Mouse (Mus musculus): ENCODE data around the gene Rasd2. TPM values are rescaled to one million over a fixed set of nuclear protein-coding genes. Genes with fewer than 3 reads are reported as not detected.

Rasd2 gene
- polyA plus RNA-seq (2016; fragmentation: Nextera tagmentation; extraction: Ambion mirVana), result 0.61 TPM in 2 replicates

DNA sequence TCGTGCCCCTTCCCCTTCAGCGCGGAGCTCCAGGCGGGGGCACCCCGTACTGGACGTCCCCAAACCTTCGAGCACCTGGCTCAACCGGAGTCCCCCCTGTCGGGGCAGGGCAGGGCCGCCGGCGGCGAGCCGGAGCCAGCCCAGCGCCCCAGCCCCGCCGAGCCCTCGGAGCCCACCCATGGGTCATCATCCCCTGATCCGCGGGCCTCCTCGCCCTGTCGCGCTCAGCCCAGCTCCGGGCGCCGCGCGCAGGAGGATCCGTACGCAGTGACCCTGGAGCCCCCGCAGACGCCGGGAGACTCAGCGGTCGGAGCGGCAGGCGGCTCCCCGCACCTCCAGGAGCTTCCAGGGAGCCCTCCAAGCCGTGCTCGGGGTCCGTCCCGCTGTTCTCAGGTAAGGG, at the start of gene Rasd2:
Gene Rasd2, plus strand, starts transcription at position 259 of the 400 bp plus-strand sequence.
- Histone ChIP-seq H3K27me3 (replicated peaks) (peaks cover 58% of the 10 kb centered on the region), H3K9me3 (no peaks in the 10 kb centered on the region), H3K27ac (no peak within 1 kb of the TSS), H3K9ac (peak within 1 kb of the TSS; percentile 56), H3K36me3 (no peaks in the 10 kb centered on the region), H3K4me3 (peak within 1 kb of the TSS; percentile 52), H3K4me1 (peaks cover 11% of the 10 kb centered on the region), H3K4me2 (replicated peaks) (peak within 1 kb of the TSS; percentile 95)
- ATAC-seq (ENCODE audit: low FRiP score, low read depth), result peak; percentile 18; the same call in 1 of the 2 replicates
- 1% methylated on average over 41 of the region's 42 CpGs for WGBS

DNA sequence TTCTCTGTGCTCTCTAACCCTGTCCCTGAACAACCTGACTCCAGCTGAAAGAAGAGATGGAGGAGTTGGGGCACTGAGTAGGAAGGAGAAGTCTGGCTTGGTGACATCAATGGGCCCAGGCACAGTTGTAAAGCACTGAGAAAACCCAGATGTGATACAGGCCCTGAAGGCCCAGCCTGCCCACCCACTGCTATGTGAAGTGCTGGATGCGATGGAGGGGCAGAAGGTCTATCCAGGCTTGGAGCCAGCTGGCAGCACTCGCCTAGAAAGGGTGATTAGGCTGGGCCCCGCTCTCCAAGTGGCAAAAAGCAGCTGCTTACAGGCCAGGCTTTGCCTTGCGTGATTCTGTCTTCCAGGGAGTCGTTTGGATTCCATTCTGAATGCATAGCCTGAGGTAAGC, 44.4 kb upstream of the Rasd2 start:
- Histone ChIP-seq H3K4me2 (replicated peaks) (no peak overlapping the region), H3K9ac (no peak overlapping the region), H3K27me3 (replicated peaks) (no peaks in the 10 kb centered on the region), H3K9me3 (no peaks in the 10 kb centered on the region), H3K27ac (no peak overlapping the region), H3K4me1 (no peaks in the 10 kb centered on the region), H3K36me3 (no peaks in the 10 kb centered on the region), H3K4me3 (no peak overlapping the region)
- 75% methylated on average over 5 of the region's 5 CpGs for WGBS
- ATAC-seq (ENCODE audit: low FRiP score, low read depth), result no peak

DNA sequence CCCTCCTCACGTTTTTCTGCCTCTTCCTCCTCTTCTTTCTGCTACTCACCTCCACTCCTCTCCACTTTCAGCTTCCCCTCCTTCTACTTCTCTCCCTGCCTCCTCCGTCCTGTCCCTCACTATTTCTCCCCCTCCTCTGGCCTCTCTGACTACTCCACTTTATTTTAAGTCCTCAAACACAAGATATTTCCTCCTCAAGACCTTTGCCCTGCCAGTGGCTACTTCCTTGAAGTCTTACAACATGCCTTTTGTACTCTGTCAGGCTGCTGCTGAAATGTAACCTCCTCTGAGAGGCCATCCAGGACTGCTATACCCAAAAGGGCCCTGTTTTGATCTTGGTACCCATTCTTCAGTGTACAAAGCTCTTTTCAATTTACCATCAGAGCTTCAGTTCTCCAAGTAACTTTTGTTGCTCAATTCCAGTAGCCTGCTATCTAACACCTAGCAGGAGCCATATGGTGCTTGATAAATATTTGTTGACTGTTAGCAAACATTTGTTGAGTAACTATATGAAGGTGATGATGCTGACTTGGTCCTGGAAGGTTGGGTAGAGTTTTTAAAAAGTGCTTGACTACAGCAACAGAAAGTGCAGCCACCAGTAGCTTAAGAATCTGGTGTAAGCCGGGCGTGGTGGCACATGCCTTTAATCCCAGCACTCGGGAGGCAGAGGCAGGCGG, 41.6 kb upstream of the Rasd2 start:
- WGBS, result 76% methylated on average over 6 of the region's 6 CpGs
- Histone ChIP-seq H3K27ac (no peak overlapping the region), H3K9me3 (no peaks in the 10 kb centered on the region), H3K4me1 (no peaks in the 10 kb centered on the region), H3K27me3 (replicated peaks) (no peaks in the 10 kb centered on the region), H3K9ac (no peak overlapping the region), H3K4me2 (replicated peaks) (no peak overlapping the region), H3K4me3 (no peak overlapping the region), H3K36me3 (no peaks in the 10 kb centered on the region)
- ATAC-seq (ENCODE audit: low FRiP score, low read depth), result no peak

DNA sequence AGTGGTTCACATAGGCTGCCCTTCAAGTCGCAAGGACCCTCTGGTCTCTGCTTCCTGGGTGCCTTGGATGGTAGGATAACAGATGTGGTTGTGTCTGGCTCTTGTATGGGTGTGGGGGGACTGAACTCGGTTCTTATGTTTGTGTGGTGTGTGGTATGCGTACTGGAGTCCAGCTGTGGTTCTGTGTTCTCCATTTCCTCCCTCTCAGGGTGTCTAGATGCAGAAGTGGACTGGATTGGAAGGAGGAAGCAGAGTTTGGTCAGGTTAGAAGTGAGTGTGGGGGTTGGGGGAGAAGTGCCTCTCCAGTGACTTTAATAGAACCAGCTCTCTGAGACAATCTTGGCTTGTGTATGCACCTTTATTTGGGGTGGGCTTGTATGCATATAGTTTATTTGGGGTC, 20.7 kb upstream of the Rasd2 start:
- WGBS, result 87% methylated on average over 3 of the region's 3 CpGs
- Histone ChIP-seq H3K27ac (no peak overlapping the region), H3K36me3 (no peaks in the 10 kb centered on the region), H3K4me1 (no peaks in the 10 kb centered on the region), H3K4me3 (no peak overlapping the region), H3K4me2 (replicated peaks) (no peak overlapping the region), H3K9ac (no peak overlapping the region), H3K27me3 (replicated peaks) (no peaks in the 10 kb centered on the region), H3K9me3 (no peaks in the 10 kb centered on the region)
- no peak for ATAC-seq (ENCODE audit: low FRiP score, low read depth)

DNA sequence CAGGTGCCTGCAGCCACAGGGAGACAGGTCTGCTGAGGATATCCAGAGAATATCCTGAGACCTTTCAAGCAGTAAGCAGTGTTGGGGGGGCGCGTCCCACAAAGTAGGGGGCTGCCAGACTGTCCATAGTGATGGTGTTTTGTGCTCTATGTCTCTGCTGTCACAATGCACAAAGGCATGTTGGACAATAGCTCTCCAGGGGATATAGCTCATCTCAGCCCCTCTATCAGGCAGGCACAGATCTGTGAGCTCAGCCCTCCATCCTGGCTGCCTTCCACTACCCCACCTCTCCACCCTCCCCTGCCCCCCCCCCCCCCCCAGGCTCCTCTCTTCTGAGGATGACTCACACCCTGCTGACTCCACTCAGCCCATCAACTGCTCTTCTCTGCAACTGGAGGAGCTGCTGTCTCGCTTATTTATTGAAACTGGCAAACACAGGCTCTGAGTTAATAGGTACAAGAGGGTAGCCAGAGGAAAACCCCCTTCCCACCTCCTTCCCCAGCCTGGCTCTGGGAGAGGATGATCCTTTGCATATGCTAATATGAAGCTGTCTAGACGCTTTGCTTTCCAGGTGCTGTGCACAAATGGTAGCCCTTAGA, 19.2 kb upstream of the Rasd2 start:
- Histone ChIP-seq H3K27me3 (replicated peaks) (no peaks in the 10 kb centered on the region), H3K4me1 (no peaks in the 10 kb centered on the region), H3K4me3 (no peak overlapping the region), H3K9me3 (no peaks in the 10 kb centered on the region), H3K9ac (no peak overlapping the region), H3K36me3 (no peaks in the 10 kb centered on the region), H3K27ac (no peak overlapping the region), H3K4me2 (replicated peaks) (no peak overlapping the region)
- 40% methylated on average over 4 of the region's 4 CpGs for WGBS
- no peak for ATAC-seq (ENCODE audit: low FRiP score, low read depth)

DNA sequence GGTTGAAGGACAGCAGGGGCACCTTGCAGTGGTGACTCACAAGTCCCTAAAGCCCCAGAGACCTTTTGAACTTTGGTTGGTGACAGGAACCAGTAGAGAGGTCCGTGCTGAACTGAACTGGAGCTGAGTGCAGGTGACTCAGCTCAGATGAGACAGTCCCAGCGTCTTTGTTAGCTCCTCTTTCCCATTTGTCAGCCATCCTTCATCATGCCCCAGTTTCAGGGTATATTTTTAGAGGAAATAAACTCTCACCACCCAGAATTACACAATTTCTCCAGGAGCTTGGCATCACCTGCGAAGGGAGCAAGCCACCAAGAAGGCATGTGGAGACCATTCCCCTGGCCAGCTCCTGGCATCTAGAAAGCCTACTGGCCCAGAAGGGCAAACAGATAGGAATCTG, 16.6 kb upstream of the Rasd2 start:
- H3K27me3 ChIP-seq (replicated peaks), result no peaks in the 10 kb centered on the region
- no peak overlapping the region for H3K4me2 ChIP-seq (replicated peaks)
- WGBS, result 75% methylated on average over 3 of the region's 3 CpGs
- H3K4me3 ChIP-seq, result no peak overlapping the region
- H3K4me1 ChIP-seq, result no peaks in the 10 kb centered on the region
- no peak overlapping the region for H3K9ac ChIP-seq
- no peaks in the 10 kb centered on the region for H3K9me3 ChIP-seq
- no peak for ATAC-seq (ENCODE audit: low FRiP score, low read depth)
- H3K36me3 ChIP-seq, result no peaks in the 10 kb centered on the region
- no peak overlapping the region for H3K27ac ChIP-seq

DNA sequence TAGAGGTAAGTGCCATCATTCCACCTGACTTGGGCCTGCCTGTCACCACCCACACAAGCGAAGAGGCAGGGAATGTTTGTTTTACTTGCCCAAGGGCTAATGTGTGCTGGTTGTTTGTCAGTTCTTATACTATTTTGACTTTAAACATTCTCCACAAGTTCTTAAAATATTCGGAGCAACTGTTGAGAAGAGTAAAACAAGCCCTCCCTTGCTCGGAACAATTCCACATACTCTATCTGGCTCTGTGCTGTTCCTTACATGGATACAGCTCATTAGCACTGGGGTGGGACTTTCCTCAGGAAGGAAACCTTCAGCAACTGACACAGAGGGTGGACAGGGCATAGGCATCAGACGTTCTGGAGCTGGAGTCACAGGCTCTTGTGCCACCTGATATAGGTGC, 15.9 kb upstream of the Rasd2 start:
- H3K27ac ChIP-seq, result no peak overlapping the region
- H3K9ac ChIP-seq, result no peak overlapping the region
- no peaks in the 10 kb centered on the region for H3K9me3 ChIP-seq
- H3K36me3 ChIP-seq, result no peaks in the 10 kb centered on the region
- H3K27me3 ChIP-seq (replicated peaks), result no peaks in the 10 kb centered on the region
- no peak overlapping the region for H3K4me2 ChIP-seq (replicated peaks)
- 80% methylated on average over 4 of the region's 4 CpGs for WGBS
- no peak overlapping the region for H3K4me3 ChIP-seq
- no peak for ATAC-seq (ENCODE audit: low FRiP score, low read depth)
- no peaks in the 10 kb centered on the region for H3K4me1 ChIP-seq

DNA sequence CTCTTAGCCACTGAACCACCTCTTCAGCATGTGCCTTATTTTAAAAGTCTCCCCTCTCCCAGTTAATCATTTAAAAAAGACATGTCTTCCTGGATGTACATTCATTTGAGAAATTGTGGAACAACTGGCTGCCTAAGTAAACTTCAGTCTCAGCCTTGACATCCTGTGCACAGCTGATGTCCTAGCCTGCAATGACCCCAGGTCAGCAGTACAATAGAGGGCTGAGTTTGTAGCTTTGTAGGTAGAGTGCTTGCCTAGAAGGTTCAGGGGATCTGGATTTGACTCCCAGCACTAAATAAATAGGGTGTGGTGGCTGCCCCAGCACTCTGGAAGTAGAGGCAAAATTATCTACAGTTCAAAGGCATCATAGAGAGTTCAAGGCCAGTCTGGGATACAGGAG, 15.4 kb upstream of the Rasd2 start:
- Histone ChIP-seq H3K4me1 (no peaks in the 10 kb centered on the region), H3K27ac (no peak overlapping the region), H3K9ac (no peak overlapping the region), H3K4me2 (replicated peaks) (no peak overlapping the region), H3K4me3 (no peak overlapping the region), H3K27me3 (replicated peaks) (no peaks in the 10 kb centered on the region), H3K9me3 (no peaks in the 10 kb centered on the region), H3K36me3 (no peaks in the 10 kb centered on the region)
- ATAC-seq (ENCODE audit: low FRiP score, low read depth), result no peak

DNA sequence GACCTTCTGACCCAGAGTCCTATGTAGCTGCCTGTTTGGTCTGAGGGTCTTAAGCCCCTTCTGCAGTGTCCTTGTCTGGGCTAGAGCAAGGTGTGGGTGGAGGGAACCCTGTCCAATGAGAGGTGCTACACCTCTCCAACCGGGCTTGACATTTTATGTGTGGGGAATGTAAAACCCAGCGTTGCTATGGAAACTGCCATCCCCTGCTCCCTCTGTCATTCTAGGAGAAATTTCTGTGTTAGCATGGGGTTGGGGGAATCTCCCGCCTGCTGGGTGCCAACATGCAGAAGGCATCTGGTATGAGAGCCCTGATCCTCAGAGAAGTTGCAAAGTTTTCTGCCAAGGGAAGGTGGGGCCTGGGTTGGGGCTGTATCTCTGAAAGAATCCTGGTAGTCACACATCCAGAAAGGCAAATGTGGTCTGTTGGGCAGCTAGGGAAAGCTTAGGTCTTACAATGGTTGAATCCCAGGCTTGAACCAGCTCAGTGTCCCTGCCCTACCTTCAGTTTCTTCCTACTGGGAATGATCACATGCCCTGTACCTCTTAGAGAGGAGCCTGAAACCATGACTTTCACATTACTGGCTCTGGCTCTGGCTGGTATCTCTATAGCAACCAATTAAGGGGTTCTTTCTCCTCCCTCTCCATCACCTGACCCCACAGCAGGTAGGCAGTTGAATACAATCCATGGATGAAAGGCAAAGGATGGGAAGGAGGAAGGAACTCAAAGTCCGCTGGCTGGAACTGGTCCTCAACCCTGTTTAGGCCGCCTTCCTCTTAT, 14.6 kb upstream of the Rasd2 start:
- no peak for ATAC-seq (ENCODE audit: low FRiP score, low read depth)
- H3K27me3 ChIP-seq (replicated peaks), result no peaks in the 10 kb centered on the region

DNA sequence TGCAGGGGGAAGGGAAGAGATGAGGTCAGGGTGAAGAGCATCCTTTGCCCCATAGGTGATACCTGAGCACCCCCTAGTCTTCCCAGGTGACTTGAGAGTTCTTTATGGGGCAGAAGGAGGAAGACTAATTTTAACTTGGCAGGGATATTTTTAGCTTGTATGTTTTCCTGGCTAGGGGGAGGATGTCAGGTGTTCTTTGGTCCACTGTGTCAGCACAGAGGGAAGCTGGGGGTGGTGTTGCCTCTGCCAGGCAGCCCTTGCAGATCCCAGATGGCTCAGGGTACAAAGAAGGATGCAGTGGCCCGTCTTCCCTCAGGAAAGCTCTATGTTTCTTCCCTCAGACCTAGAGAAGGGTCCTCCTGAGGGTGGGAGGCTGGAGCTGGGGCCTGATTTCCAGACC, 13.8 kb upstream of the Rasd2 start:
- H3K4me3 ChIP-seq, result no peak overlapping the region
- no peak overlapping the region for H3K9ac ChIP-seq
- no peaks in the 10 kb centered on the region for H3K9me3 ChIP-seq
- H3K27ac ChIP-seq, result no peak overlapping the region
- 54% methylated on average over 1 of the region's 1 CpGs for WGBS
- no peaks in the 10 kb centered on the region for H3K27me3 ChIP-seq (replicated peaks)
- no peak for ATAC-seq (ENCODE audit: low FRiP score, low read depth)
- H3K4me1 ChIP-seq, result no peaks in the 10 kb centered on the region
- H3K36me3 ChIP-seq, result no peaks in the 10 kb centered on the region
- no peak overlapping the region for H3K4me2 ChIP-seq (replicated peaks)

More for the DNA sequence above, 14.6 kb upstream of the Rasd2 start:
- H3K4me1 ChIP-seq, result no peaks in the 10 kb centered on the region
- H3K9ac ChIP-seq, result no peak overlapping the region
- no peak overlapping the region for H3K4me2 ChIP-seq (replicated peaks)
- H3K4me3 ChIP-seq, result no peak overlapping the region
- 75% methylated on average over 5 of the region's 5 CpGs for WGBS
- H3K9me3 ChIP-seq, result no peaks in the 10 kb centered on the region
- H3K36me3 ChIP-seq, result no peaks in the 10 kb centered on the region
- H3K27ac ChIP-seq, result no peak overlapping the region

DNA sequence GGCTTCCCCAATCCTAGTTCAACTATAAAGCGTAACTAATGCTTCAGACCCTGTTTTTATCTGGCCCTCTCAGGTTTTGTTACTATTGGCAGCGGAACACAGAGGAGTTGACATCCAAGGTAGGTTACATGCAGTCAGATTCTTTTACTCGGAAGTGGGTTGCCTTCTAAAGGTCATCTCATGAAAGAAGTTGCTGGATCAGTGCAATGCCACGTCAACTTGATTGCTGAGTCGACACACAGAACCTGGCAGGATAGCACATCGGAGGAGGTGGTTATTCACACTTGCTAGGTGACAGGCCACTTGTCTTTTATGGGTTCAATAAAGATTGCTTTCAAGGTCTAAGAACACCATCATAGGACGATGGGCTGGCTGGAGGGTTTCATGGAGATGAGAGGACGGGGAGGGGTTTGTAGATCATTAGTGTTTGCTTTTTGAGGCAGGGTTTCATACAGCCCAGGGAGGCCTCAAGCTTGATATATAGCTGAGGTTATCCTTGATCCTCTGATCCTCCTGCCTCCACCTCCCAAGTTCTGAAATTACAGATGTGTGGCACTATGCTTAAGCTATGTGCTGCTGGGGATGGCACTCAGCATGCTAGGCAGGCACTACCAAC, 11.6 kb upstream of the Rasd2 start:
- Histone ChIP-seq H3K4me1 (no peaks in the 10 kb centered on the region), H3K4me3 (no peak overlapping the region), H3K27me3 (replicated peaks) (no peaks in the 10 kb centered on the region), H3K4me2 (replicated peaks) (no peak overlapping the region), H3K27ac (no peak overlapping the region), H3K36me3 (no peaks in the 10 kb centered on the region), H3K9me3 (no peaks in the 10 kb centered on the region), H3K9ac (no peak overlapping the region)
- no peak for ATAC-seq (ENCODE audit: low FRiP score, low read depth)
- WGBS, result 71% methylated on average over 8 of the region's 8 CpGs

DNA sequence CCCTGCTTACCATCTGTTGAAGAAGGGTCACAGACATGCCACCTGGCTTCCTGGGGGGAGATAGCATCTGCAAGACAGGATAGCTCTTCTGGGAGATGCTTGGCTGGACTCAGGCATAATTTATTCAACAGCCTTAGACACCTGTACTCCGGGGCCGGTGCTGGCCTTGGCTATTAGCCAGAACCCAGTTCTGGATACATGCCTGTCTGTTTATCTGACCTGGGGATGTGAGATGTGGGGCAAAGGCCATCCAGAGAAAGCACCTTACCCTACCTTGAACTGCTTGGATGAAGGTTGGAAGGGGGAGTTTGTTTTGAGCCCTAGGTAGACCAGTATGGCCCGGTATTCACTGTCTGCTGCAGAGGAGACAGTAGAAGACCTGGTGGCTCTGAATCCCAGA, 10.8 kb upstream of the Rasd2 start:
- no peak overlapping the region for H3K4me3 ChIP-seq
- 88% methylated on average over 3 of the region's 3 CpGs for WGBS
- H3K4me1 ChIP-seq, result no peaks in the 10 kb centered on the region
- no peak overlapping the region for H3K27ac ChIP-seq
- H3K36me3 ChIP-seq, result no peaks in the 10 kb centered on the region
- no peak overlapping the region for H3K9ac ChIP-seq
- no peaks in the 10 kb centered on the region for H3K9me3 ChIP-seq
- ATAC-seq (ENCODE audit: low FRiP score, low read depth), result no peak
- H3K27me3 ChIP-seq (replicated peaks), result no peaks in the 10 kb centered on the region
- no peak overlapping the region for H3K4me2 ChIP-seq (replicated peaks)
